Mouse (Mus musculus) bone marrow, adult 2 months (tissue): ENCODE results near the gene Sh2d6.

ENCODE experiments used
- CTCF ChIP-seq: fragments of 200-500 bp; IDR thresholded peaks from 2 replicates; pipeline ENCODE4 v1.5.1; 2011; ENCODE audit warnings: low read length, control low read depth; ENCODE audit not compliant: control insufficient read depth, insufficient read depth
- POLR2A ChIP-seq: fragments of 200-500 bp; IDR thresholded peaks from 2 replicates; pipeline ENCODE4 v1.6.1; 2011; ENCODE audit warnings: low read depth, mild to moderate bottlenecking, control low read depth, low read length, borderline replicate concordance; ENCODE audit not compliant: control insufficient read depth

DNA sequence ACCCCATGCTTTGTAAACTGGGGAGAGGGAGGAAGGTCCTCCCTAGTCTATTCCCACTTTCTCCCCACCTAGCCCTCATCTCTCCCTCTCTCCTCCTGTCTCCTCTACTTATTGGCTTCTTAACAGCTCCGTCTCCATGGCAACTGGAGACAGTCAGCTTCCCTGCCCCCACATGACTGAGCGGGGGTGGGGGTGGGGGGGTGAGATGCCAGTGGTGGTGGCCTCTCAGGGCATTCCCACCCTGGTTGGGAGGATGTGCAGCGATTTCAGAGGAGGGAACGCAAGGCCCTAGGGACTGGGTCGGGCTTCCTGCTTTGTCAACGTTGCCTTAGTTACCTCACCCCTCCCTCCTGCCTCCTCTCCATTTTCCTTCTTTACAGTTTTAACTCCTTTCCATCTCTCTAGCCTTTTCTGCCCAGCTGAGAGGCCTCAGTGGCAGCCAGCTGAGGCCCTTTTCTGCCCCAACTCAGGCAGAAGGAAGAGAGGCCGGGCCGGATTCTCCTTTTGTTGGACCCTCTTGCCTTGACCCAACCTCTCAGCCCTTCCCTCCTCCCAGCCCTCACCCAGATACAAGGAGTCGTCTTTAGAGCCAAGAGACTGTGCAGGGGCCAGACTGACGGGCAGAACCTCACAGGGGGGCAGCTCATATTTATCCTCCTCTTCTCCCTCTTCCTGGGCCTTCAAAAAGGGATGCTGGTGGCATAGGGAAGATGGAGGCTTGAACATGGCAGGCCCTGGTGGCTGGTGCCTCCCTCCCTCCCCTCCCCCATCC, 1.4 kb downstream of the Sh2d6 start:
- TF ChIP-seq CTCF (no peak), POLR2A (no peak)
